Mouse (Mus musculus) layer of hippocampus, adult 8-10 months (tissue): ENCODE measurements at regions not wholly inside any gene's neighbourhood (a gene's known extent, or its start where the extent isn't known, plus 50 kb on each side); places are given as distances from the start of the nearest gene placed in this dataset.

Source experiments
- DNase-seq, 2 experiments: peaks; one replicate each; pipeline ENCODE4 v3.0.0; 2022; ENCODE audit warnings: low spot score in 2 of 2

DNA sequence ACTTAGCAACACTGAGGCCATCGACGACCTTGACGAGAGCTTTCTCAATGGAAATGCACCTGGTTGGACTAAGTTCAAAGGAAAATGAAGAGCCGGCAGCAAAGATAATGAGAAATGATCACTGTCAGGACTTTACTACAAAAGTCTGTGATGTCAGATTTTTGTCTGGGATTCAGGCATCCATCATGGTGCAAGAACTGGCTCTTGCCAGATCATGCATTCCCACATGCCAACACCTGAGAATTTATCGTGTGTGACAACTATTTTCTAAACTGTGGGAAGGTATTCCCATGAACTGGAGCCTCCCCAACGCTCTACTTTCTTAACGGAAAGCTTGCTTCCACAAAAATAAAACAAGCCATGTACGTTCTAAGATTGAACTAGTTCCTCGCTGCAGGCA is 58.1 kb downstream of the Irx6 start:
- DNase-seq = no peak

DNA sequence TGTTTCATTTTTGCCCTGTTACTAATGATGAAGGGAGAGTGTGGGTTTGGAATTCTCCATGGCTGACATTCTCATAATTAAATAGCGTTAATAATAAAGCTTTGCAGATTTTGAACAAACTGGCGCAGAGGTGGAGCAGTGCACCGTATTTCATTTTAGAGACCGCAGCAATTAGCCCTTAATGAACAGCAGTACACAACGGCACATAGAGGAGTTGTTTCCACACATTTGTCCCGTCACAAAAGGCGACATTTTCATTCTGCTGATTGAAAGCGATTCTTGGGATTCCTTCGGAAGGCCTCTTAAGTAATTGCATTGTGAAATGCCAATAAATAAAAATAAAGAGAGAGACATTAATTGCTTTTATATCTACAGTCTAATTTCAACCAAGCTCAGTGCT is 61.6 kb downstream of the Irx6 start:
- DNase-seq = no peak

DNA sequence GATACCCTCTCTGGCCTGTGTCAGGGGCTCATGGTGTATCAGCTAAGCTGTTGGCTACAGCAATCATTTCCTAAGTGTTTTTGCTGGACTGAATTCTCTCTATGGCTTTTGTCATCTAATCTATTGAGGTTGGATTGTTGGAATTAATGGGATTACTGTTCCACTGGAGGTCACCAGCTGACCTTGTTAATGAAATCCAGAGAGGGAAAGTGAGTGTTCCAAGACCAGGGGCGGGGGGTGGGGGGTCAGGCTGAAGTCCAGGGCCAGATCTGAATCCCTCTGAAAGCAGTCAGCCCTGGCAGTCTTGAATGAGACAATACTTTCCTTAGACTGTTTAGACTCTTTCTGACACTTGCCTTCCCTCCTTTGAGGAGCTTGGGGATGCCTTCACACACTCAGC is 64.0 kb downstream of the Irx6 start:
- no peak for DNase-seq

DNA sequence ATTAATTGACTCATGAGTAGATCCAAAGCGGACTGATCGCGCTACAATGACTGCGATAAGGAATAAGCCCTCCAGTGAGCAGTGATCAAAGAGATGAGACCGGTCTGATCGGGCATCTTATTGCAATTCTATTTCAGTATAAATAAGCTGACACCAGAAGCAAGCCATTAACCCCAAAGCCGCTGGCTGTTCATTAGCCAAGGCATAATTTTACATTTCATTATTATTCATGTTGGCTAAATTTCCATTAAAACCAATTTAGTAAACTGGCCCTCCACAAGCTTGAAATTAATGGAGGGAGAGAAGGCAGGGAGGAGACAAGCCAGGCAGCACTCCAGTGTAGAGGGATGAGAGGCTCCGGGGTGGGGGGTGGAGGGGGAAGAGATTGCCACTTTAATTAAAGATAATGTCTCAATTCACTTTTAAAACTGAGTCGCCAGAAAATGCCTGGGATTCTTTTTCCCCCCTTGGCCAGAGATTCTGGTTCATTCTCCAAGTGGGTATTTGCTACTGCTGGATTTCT is 66.3 kb downstream of the Irx6 start:
- DNase-seq = no peak

DNA sequence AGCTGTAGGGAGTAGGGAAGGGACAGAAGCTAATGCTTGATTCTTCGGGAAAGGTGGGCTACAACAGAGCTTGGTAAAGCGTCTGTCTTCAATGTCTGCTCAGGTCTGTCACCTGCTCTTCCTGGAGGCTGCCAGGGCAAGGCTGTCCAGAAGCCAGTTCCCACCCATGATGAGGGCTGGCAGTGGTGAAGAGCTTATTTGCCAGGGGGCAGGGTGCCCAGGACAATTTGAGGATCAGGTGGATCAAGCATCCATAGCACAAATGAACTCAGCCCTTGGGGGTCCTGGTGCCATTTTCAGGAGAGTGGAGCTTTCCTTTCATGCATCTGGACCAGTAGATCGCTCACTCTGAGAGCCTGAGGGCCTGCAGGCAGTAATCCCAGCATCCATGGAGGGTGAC is 67.7 kb downstream of the Irx6 start:
- DNase-seq = no peak

DNA sequence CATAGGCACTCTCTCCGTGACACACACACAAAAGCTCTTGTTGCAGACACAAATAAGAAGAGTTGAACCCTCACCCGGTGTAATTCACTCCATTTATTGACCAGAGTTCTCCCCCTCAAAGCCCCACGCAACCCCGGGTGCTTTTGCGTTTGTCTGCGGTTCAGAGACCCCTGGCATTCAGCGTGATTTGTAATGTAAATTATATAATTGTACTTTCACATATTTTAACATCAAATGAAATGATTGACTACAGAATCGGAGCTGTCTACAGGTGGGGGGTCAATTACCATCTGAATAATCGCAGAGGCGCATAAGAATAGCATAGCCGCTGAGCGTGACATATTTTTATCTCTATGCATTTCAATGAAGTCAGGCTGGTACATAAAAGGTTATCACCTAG is 69.0 kb downstream of the Irx6 start:
- no peak for DNase-seq

DNA sequence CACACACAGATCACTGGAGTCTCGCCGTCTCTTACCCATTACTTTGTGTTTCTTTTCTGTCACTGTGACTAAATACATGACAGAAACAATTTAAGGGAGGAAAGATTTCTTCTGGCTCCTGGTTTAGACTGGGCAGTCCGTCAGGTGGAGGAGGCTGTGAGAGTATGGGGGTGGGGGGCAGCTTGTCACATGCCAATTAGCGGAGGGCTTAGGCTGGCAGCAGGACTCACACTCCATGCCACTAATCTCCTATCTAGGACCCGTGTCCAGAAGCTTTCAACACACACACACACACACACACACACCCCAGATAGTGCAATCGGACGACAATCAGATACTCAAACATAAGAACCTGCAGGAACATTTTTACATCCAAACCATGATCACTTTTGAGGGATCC is 73.0 kb downstream of the Irx6 start:
- no peak for DNase-seq

DNA sequence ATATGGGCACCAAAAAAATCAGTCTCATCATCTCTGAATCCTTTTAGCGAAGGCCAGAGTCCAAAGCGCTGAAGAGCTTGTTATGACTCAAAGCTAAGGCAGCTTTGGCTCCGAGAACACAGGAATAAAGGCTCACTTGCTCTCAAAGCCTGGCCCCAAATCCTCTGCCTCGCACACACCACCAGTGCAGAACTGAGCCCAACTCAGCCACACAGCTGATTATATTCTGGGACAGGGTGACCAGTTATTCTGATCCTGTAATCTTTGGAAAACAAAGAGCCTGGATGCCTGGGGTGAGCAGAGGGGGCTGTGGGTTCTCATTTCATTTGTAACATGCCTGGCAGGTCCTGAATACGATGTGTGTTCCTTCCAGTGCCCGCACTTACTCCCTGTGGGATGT is 73.9 kb downstream of the Irx6 start:
- DNase-seq = no peak

DNA sequence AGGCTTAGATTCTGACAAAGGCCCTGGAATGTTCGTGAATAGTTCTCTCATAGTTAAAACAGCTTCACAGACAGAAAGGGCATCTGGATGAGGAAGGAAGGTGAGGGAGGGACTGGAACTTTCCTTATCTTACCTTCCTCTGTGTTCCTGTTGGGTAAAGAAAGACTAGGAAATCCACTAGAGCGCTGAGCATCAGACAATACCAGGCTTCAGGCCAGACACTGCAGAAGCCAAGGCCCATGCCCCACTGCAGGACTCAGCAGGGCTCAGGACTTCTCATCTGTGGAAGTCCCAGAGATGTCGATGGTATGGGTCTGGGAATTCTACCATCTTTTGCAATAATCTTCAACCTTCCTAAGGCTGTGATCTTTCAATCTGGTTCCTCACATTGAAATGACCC is 67.2 kb upstream of the Mmp2 start:
- no peak for DNase-seq

DNA sequence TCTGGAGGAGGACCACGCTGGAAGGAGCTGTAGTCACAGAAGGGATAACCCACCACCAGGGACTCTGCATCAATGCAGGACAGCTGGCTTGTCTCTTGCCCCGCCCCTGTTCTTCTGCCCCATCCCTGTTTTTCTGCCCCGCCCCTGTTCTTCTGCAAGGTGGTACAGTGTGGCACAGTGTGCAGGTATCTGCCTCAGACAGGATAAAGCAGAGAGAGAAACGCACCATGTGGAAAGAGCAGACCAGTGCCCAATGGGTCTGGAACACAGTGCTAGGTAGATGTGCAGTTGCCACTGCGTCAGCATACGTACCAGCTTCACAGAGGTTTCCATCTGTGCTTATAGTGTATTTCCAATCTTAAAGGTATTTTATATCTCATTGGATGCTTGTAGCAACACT is 66.2 kb upstream of the Mmp2 start:
- DNase-seq = no peak

DNA sequence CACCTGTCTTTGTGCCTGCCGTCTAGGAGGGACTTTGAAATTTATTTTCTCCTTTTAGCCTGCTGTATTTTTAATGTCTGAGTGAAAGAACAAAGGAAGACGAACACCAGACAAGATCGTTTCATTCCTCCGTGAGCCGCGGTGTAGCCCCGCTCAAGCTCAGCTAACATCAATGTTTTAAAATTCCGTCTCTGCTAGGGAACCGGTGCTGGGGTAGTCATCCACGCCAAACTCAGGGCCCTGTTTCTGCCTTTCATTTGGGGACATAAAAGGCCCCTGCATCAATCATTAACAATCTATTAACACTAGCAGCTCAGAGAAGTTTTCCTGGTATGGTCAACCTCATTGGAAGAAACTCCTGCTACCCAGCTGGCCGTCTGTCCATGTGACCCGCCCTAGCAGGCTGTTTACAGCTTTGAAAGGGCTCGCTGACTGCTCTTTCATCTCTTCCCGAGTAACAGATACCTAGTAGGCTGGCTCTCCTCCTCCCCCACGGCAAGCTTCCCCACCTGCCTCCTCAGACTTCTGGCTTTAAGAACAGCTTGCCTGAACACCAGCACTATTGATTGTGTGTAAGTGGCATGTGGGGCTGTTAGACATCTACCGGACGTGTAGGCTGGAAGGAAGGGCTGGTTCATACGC is 65.0 kb upstream of the Mmp2 start:
- DNase-seq = peak in 1 of 2 experiments; percentile 4

DNA sequence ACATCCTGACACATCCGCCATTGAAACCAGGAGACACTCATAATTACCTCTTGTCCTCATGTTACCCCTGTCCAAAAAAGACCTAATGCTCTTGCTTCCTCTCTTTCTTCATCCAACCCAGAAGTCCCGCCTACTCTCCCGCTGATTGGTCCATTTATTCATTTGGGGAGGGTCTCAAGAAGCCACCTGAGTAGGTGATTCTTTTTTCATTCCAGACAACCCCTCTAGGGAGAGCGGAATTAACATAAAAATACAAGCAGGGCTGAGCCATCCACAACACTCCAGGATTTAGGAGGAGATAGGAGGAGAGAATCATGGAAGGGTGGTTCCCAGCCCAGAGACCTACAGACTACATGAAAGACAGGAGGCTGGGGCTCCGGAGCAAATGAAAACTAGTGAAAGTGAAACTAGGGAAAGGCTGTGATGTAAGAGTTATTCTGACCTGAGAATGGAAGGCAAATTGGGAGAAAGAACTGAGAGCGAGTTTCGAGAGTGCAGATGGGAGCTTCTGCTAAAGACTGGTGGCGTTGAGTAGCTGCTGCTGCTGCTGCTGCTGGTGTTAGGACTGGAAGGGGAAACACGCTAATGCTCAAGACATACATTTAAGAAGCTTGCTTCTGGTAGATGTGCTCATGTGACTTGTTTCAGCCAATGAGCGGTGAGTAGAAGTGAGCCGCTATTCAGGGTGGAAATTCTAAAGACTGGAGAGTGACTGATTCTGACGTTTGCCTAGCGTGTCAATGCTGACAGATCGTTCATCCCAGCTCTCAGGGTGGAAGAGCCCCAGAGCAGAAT is 55.0 kb upstream of the Mmp2 start:
- DNase-seq = no peak

DNA sequence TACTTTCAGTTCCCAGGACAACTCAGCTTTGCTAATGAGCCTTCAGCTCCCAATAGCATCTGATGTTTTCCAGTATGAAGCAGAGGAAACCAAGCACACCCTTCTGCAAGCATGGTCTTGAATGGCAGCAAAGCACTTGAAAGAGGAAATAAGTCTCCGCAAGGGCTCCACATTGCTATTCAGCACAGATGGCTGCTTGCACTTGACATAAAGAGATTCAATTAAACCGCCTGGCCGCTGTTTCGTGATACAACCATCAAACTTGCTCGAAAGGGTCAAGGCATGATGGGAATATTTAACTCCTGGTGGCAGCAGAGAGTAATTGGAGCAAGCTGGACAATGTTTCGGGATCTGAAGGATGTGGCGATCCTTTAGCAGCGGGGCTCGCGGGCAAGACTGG is 54.3 kb upstream of the Mmp2 start:
- DNase-seq = no peak

DNA sequence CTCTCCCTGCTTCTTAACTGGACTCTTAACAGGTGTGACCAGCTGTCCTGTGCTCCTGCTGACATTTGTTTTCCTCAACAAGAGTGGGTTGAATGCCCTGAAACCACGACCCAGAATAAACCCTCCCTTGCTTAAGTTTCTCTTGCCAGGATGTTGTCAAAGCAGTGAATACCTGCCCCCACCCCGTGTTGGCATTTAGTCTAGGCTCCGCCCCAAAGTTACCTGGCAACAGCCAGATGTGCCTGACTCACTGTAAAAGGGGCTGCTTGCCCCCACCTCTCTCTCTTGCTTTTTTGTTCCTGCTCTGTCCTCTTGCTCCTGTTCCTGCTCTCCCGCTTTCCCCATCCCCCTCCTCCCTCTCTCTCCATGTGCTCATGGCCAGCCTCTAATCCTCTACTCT is 51.9 kb upstream of the Mmp2 start:
- no peak for DNase-seq

DNA sequence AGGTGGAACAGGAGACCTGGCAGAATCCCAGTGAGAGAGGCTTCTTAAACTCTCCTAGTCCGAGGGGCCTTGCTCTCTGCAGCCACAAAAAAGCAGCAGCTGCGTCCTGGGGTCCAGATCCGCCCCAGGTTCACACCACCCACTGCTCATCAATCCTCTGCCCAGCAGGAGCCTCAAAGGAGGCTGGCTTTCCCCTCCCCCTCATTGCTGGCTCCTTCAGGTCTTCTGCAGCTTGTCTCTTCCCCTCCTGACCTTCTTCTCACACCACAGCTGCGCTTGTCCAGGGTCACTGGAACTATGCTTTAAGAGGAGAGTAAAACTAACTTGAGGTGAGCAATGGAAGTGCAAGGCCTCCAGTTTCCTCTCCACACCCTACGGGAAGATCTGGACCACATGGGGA is 50.0 kb upstream of the Mmp2 start:
- DNase-seq = no peak
